Mouse (Mus musculus): Measurements from ENCODE around the gene Stra8.

DNA sequence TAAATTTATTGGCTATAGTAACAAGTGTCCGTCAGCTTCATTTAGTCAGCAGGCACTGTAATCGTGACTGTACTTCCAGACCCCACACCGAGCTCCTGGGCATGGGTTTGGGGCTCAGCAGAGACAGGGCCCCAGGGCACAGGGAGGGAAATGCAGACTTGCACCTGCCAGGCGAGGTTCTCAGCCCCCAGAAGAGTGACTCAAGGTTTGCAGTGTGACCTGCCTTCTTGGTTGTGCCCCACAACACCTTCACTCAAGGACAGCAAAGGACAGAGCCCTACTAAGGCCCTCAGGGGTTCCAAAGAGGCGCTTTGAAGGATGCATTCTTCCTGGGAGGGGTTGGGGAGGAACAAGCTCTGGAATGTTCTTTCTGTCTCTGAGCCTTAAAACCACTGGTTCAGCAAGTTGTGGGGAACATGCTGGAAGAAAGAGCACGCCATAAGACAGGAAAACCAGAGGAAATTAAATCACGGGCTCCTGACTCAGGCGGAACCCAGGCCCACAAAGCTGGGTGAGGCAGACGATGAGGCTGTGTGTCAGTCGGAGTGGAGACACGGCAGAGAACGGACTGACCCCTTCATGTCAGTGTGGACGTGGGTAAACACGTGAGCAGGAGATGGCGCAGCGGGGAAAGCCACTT is 40.7 kb upstream of the Stra8 start:
- TF ChIP-seq POLR2A (IDR thresholded peaks at IDR 0.05; ENCODE audit: borderline replicate concordance, extremely low read depth, low read depth, low read length) (no peak), CTCF (IDR thresholded peaks at IDR 0.05; ENCODE audit: insufficient read depth, low read length) (no peak)
